Mouse (Mus musculus) left cerebral cortex, adult 9 months (tissue): ENCODE data around the gene Tmem30c.

Experiments used
- DNase-seq, 2 experiments: peaks; one replicate each; pipeline ENCODE4 v3.0.0; 2022; ENCODE audit warnings: low spot score in 2 of 2

Tmem30c gene

DNA sequence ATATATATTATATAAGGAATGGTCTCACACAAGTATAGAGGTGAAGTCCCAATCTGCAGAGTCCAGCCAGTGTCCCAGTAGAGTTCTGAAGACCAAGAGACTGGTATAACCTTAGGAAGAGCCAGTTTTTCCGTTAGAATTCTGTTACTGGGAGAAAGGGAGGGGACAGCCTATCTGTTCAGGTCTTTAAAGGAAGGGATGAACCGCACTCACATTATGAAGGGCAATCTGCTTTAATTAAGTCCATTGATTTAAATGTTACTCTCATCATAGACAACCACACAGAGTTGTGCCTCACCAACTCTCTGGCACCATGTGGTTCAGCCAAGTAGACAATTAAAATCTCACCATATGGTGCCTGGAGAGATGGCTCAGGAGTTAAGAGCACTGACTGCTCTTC lies at the start of gene Tmem30c:
Gene Tmem30c, minus strand, starts transcription at position 101 of the 400 bp plus-strand sequence.
- DNase-seq: no peak

GRCm38 (mm10) chr16:57340613-57340898 lies 47.9 kb upstream of the Tmem30c start:
- DNase-seq: no peak

- DNase-seq: no peak
Observed at GRCm38 (mm10) chr16:57339765-57340612, 47.3 kb upstream of the Tmem30c start.

DNA sequence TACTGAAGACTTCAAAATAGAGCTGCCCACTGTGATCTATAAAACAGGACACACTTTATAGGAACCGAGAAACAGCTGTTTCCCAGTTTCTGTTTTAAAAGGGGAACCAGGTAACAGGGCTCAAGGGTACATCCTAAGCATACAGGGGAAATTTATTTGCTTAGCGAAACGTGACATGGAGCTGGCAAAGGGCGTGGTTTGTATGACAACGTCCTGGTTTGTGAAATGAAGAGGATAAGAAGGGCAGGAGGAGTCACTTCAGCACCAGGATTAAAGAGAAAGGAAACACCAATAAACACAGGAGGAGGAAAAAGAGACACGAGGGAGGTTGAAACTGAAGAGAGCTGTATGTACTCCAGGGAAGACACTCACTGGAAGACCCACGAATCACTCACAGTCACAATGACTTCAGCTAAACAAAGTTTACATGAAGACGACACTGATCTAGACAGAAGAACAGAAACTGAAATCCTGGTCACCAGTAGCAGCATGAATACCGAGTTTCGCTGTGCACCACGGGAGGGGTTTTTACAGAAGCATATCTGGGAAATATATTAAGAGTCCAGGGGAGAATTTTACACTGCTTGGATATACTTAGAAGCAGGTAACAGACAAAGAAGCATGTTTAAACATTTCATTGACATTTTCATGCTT lies 44.2 kb upstream of the Tmem30c start:
- no peak for DNase-seq

DNA sequence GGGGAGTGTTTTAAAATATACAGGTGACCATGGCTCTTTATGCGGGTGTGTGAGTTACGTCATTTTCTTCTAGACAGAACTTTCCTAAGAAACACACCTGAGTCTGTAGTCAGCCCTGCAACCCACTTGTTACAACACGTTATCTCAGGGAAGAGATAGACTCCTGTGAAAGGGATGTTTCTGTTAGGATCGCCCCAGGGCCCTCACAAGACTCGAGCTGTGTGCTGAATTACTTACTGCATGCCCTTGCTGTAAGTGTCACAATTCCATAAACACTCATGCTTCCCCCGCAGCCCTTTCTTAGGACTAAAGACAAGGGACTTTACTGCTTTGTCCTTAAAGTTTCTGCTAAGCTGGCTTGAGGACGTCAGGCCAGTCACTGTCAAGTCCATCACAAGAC lies 39.6 kb upstream of the Tmem30c start:
- DNase-seq: no peak

DNA sequence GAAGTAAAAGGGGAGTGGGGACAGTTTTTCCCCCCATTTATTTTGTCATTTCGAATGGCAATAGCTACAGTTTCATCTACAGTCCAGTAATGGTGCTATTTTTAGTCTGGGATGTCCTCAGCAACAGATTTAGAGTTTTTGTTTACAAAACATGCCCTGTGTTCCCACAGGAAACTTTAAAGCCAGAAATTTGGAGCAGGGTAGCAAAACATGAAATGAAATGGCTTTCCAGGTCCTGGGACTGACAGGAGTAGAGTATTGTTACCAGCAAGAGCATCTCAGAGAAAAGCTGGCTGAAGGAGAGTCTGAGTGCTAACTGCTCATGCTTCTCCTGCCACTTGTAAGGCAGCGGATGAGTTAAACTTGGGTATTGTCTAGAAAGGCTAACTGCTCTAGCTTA lies 37.4 kb upstream of the Tmem30c start:
- DNase-seq: no peak

DNA sequence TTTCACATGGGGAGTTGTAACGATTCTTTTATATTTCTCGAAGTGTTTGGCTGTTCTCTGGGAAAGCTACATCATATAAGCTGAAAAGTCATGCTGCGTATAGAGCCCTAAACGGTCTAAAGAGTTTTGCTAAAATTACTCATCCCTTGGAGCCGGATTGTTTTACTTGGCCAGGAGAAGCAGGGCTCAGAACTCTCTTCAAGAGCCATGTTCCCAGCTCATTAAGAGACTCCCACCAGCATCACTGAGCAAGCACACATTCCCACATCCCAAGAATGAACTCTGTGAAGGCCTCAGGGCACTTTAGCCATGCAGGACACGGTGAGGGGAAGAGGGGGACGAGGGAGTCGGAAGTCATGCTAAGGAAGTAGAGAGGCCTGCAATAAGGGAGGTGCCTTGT lies 36.4 kb upstream of the Tmem30c start:
- no peak for DNase-seq

DNA sequence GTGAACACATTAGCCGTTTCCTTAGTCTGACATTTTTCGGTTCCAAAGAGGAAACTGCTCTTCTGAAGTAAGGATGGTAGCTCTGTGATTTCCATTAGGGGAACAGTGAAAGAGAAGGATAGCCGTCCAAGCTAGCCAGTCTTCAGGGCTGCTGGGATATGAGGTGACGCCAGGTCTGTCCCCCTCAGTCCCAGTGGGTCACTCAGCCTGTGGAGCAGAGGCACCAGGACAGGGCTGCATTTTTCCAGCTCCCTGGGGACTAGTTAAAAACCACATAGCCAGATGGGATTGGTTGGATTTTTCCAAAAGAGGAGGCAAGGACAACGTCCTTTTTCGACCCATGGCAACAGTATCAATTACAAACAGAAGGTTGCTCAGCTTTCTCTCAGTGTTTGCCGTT lies 34.3 kb upstream of the Tmem30c start:
- DNase-seq: no peak

GRCm38 (mm10) chr16:57319284-57320124 lies 26.8 kb upstream of the Tmem30c start:
- no peak for DNase-seq

- no peak for DNase-seq
Observed at GRCm38 (mm10) chr16:57318637-57319125, 26.0 kb upstream of the Tmem30c start.

DNA sequence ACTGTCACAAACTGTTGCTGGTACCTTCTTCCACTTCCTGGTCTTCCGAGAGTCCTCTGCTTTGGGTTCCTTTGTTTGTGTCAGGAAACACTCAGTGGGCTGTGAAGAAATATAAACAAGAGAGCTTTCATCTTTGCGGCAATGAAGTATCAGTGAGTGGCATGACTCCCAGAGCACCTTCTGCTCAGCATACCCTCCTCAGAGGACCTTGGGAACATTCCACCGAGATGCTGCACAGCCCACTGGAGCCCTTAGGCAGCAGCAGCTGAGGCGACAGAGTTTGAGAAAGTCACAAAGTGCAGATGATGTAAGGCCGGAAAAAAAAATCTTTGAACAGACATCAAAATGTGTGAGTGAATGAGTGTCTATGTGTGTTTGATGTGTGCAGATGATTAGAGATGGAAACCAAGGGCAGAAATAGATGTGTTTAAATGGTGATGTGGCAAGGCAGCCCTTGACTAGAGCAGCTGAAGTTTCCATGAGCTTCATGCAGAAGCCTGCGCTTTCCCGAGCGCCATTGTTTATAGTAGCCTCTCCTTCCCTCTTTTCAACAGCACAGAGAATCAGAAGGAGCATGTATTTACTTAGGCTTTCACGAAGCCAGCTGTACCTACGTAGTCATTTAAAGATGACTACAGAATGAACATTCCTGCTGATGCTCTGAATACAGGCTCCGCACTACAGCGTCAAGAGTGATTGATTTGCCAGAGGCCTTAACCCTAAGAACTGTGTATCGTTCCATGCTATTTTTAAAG lies 25.4 kb upstream of the Tmem30c start:
- DNase-seq: no peak

DNA sequence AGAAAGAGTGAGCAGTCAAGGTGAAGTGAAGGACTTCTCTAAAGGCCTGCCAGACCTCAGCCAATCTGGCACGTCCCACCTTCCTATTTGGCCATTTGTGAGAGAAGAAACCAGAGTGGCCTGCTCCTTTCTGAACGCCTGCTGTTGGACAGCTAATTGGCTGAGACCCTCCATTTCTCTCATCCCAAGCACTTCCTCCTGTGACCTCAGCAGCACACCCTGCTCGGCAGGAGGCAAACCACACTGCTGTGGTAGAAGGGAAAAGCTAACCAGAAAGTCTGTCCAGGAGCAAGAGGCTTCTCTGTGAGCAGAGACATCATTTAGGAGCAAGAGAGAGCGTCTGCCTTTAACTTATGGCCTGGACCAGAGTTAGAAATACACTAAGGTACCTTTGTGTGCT lies 24.5 kb upstream of the Tmem30c start:
- DNase-seq: no peak

- no peak for DNase-seq
Observed at GRCm38 (mm10) chr16:57315026-57315425, 22.4 kb upstream of the Tmem30c start.

- DNase-seq: no peak
Observed at GRCm38 (mm10) chr16:57314236-57314635, 21.6 kb upstream of the Tmem30c start.

DNA sequence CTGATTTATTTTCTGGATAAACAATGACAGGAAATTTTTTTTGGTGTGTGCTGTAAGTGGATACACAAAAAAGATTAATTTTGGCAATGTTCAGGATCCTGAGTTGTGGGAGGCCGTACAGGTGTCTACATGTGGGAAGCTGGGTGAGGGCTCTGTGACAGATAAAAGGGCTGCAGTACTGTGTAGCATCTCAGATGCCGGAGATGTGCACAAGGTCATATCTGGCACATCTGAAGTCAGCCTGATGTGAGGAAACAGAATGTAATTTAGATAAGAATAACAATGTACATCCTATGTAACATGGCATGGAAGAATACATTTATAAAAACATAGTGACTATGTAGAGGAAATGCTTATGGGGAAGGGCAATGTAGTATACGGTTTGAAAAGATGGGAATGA lies 20.8 kb upstream of the Tmem30c start:
- no peak for DNase-seq

GRCm38 (mm10) chr16:57312130-57312529 lies 19.5 kb upstream of the Tmem30c start:
- DNase-seq: no peak

- no peak for DNase-seq
Observed at GRCm38 (mm10) chr16:57305463-57305862, 12.8 kb upstream of the Tmem30c start.

DNA sequence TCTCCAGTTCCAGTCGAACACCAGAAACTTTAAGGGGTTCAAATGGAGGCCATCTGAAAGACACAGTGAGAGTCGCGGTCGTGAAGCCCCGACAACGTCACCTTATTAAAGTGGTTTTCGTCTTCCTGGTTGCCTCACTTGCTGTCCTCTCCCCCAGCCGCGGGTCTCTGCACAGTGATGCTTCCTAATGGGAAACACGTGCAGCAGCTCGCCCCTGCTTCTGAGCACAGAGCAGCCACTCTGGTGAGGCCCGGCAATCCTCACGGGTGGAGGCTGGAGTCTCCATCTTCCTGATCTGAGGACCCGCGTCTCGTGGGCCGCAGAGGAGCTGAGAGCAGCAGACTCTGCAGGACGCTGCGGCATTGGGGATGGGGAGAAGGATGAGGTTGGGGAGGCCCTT lies 11.1 kb upstream of the Tmem30c start:
- no peak for DNase-seq

- DNase-seq: no peak
Observed at GRCm38 (mm10) chr16:57302792-57303698, 10.4 kb upstream of the Tmem30c start.

GRCm38 (mm10) chr16:57301512-57302115 lies 8.9 kb upstream of the Tmem30c start:
- peak in 1 of 2 experiments; percentile 7 for DNase-seq
